In the genomic region with DNA sequence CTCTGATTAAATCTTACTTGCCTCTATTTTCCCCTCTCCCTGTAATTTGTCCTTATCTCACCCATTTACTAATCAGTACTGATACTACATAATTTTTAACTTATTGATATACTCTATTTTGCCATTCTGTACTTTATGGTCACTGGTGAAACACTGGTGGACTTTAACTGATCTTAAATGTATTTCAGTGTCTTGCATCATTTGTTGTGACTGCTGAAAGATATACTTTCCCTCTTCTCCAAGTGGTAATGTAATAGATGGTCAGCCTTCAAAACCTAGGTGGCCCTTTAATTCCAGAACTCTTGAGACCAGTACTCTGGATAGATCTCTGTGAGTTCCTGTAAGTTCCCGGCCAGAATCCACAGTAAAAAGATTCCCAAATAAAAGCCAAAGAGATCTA, we compare ENCODE assay signal across 19 mouse cellular contexts.
"Had no signal": no experiment of that assay in that cellular context is flagged by ENCODE, and none has a peak within 500 bp of the region (broad histone marks: within the 10 kb centered on the region; RNA-seq: fewer than 3 reads in every experiment).

No protein-coding gene starts in this region.

- H3K36me3 ChIP-seq: limb, embryonic 10.5 days; neural tube, embryonic 12.5 days; neural tube, embryonic 15.5 days had no signal

- H3K27me3 ChIP-seq: limb, embryonic 13.5 days; liver, embryonic 12.5 days; liver, embryonic 15.5 days; neural tube, embryonic 12.5 days; neural tube, embryonic 15.5 days had no signal

- DNase-seq: kidney, adult 18-20 months; kidney, adult 9 months; kidney, postnatal 25 days; liver; lung, adult 2 months; lung, postnatal 14 days; lung, postnatal 4 days; midbrain, embryonic 14.5 days; retina, postnatal 1 day; right cerebral cortex, postnatal 25 days; thymus, adult 18-20 months; thymus, postnatal 36 days had no signal

- H3K4me2 ChIP-seq: limb, embryonic 13.5 days; liver, embryonic 12.5 days; liver, embryonic 15.5 days; midbrain, embryonic 11.5 days; neural tube, embryonic 12.5 days; neural tube, embryonic 15.5 days had no signal

- H3K4me3 ChIP-seq: limb, embryonic 10.5 days; limb, embryonic 13.5 days; liver, embryonic 12.5 days; liver, embryonic 15.5 days; neural tube, embryonic 12.5 days; neural tube, embryonic 15.5 days had no signal
